Mouse (Mus musculus) C2C12 (cell line): Measurements from ENCODE around the gene Fitm1.

ENCODE experiments used
- CEBPB ChIP-seq: IDR thresholded peaks from one replicate; pipeline ENCODE4 v1.6.1; 2011; ENCODE audit warnings: low read depth, mild to moderate bottlenecking, control low read depth, moderate library complexity
- CTCF ChIP-seq: IDR thresholded peaks from one replicate; pipeline ENCODE4 v1.5.1; 2011; ENCODE audit not compliant: control insufficient read depth, insufficient read depth, insufficient read length

DNA sequence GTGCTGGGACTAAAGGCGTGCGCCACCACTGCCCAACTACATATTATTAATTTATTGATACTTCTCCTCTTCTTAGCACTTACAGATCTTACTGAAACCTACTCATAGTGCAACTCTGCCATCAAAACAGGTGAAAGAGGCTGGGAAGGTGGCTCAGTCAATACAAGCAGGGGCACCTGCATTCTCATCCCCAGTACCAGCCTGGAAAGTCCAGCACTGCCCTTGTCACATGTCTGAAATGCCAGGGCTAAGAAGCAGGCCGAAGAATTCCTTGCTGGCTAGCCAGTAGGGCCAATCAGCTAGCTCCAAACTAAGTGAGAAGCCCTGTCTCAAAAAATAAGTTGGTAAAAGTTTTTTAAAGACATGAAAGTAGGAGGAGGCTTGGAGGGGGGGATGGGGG is 17.8 kb upstream of the Fitm1 start:
- TF ChIP-seq CTCF (no peak), CEBPB (no peak)
